Mouse (Mus musculus) ES-Bruce4 (cell line): ENCODE results near the gene Hnrnpa3.

ENCODE experiments used
- CTCF ChIP-seq: IDR thresholded peaks from one replicate; pipeline ENCODE4 v1.8.1; 2011; ENCODE audit warnings: low read depth, low read length
- EP300 ChIP-seq: IDR thresholded peaks from 2 replicates; pipeline ENCODE4 v1.6.1; 2011; ENCODE audit warnings: low read depth, low read length; ENCODE audit not compliant: insufficient read depth
- POLR2A ChIP-seq: IDR thresholded peaks from one replicate; pipeline ENCODE4 v1.8.1; 2011; ENCODE audit warnings: low read length; ENCODE audit not compliant: insufficient read depth

- TF ChIP-seq CTCF (no peak), POLR2A (no peak), EP300 (no peak)
Observed at GRCm38 (mm10) chr2:75645251-75645650, 13.8 kb upstream of the Hnrnpa3 start.
